Mouse (Mus musculus) E14TG2a.4 (cell line): ENCODE data around the gene Rsph10b.

ENCODE experiments used
- CTCF ChIP-seq: conservative IDR thresholded peaks from 2 replicates; pipeline ENCODE4 v1.5.1; 2014; ENCODE audit warnings: low read length
- POU5F1 ChIP-seq: IDR thresholded peaks from 2 replicates; pipeline ENCODE4 v1.6.1; 2014; ENCODE audit warnings: low read length, borderline replicate concordance

- TF ChIP-seq CTCF, result no peak
- TF ChIP-seq POU5F1, result no peak
Measured at GRCm38 (mm10) chr5:143950016-143950415, 17.2 kb downstream of the Rsph10b start.
